Mouse (Mus musculus) gastrocnemius, postnatal 10 days (tissue): ENCODE measurements at regions not wholly inside any gene's neighbourhood (a gene's known extent, or its start where the extent isn't known, plus 50 kb on each side); places are given as distances from the start of the nearest gene placed in this dataset.

ENCODE experiments used
- DNase-seq: peaks from one replicate; pipeline ENCODE4 v3.0.0; 2021; ENCODE audit warnings: mixed read lengths

DNA sequence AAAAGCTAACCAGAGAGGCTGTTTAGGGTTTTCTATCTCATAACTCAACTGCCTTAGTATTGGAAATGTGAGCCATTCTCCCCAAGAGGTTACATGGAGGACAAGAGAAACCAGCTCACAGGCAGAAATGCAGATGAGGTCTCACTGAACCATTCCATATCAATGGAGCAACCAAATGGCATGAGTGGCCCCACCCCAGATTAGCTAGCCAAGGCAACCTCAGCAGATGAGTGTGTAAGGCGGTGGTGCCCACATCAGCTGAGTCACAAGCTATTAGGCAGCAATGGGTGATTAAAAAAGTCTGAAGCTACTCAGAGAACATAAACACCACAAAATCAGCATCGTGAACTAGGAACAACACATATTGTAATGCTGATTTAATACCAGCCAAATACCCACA, 133.2 kb downstream of the Lpin1 start:
- DNase-seq: no peak

DNA sequence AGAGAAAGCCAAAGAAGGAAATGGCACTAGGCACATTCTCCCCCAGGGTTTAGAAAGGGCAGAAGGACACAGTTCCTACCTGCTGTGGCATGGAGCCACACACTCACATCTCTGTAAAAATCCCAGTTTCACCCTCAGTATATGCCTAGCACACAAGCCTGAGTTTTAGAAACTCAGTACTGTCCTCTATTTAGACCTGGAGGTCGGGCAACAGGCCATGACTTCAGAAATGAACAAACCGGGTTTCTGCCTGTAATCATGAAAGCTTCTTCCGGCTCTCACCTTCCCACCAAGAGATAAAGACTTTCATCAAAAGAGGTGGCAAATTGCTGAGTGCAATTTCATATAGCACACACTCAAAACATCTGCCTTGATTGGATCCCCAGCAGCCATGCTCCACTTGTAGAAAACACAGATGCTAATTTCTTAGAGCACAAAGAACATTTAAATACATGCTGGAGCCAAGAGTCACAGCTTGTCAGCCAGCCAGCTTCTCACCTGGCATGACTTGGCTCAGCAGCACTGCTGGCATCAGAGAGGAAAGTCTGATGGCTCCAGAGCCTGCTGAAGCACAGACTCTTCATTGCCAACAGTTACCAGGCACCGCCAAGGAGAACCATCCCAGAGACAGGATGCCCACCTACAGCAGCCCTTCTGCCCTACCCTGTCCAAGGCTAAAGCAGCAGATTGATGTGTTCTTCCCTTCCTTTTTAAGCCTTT, 136.2 kb downstream of the Lpin1 start:
- DNase-seq: no peak

DNA sequence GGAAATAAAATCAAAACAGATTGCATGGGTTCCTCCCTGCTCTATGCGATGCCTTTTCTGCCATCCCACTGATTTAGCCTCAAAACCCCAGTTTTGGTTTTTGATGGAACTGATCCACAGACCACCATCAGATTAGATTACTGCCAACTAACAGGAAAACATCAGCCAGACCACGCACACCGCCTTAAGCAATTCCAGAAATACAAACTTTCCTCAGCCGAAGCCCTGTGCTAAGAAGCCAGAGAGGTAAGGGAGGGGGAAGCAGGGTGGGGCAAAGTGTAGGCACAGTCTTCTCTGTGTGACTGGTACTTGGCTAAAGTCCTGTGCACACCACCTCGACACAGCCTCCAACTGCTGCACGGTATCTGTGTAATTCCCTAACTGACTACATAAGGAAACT, 153.3 kb downstream of the Lpin1 start:
- DNase-seq: no peak

DNA sequence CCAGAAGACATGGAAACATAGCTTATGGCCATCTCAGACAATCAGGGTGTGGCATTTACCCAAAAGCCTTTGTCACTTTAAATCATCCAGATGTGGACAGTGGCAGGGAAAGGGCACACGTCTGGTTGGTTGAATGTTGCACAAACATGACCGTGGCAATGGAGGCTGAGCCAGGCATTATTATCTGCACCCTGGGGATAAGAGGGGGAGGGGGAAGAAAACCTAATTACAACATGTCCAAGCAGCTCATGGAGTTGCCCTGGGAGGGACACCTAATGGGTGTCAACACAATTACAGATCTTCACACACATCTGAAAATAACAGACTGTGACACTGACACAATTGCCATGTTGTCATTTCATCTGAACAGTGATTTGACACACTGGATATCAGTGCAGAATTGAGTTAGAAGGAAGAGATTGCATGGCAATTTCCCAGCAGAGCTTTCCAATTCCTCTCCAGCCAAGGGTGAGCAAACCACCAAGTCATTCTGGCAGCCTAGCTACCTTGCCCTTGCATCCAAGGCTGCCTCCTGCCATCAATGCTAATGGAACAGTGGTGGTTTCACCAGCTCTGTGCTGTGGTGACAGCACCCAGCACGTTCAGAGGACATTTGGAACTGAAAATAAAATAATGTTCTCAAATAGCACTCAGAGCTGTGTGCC, 159.9 kb downstream of the Lpin1 start:
- no peak for DNase-seq

DNA sequence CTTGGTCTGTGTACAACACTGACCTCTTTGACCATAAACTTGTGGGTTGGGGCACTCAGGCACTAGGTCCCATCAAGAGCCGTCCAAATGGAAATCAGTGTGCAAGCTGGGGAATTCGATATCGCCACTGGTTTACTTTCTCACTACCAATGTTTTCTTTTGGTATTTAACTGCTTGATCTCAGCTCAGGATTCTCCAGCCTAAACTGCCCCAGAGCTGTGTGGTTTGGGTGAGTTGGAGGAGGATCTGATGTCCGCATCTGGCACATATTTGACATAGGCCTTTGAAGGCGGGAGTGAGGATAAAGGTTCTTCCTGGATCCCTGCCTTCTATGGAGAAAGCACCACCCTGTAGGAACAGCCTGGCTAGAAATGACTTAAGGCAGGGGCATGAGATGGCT, 172.0 kb downstream of the Lpin1 start:
- no peak for DNase-seq

DNA sequence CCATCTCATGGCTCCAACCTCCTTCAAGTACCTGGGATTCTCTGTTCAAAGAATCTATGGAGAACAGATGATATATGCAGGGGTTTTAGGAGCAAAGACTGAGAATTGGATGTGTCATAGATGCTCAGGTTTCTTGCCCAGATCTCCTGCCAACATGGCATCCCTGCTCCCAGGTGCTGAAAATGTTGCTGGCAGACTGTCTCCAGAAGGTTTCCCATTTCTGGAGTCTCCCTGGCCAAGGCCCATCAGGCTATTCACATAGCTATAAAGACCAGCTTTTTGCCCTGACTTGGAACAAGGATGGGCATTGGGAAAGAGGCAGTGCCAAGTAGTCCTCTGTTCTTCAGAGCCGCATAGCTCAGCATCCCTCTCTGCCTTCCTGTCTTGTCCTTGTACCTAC, 173.8 kb downstream of the Lpin1 start:
- DNase-seq: no peak

DNA sequence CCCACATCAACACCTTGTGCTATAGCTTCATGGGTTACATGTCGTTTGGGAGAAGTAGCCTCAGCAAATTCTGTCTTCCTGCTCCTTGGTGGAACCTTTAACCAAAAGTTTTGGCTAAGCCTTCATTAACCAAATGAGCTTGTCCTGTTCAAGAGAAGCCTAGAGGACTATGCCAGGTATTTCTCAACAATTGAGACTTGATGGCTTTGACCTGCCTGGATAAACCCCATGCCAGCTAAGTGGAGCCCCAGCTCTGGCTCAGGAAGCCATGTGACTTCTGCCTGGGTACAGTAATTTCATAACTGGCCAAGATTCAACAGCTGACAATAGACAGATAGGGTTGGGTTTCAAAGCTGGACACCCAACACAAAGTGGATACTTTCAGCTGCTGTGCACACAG, 174.5 kb downstream of the Lpin1 start:
- no peak for DNase-seq

DNA sequence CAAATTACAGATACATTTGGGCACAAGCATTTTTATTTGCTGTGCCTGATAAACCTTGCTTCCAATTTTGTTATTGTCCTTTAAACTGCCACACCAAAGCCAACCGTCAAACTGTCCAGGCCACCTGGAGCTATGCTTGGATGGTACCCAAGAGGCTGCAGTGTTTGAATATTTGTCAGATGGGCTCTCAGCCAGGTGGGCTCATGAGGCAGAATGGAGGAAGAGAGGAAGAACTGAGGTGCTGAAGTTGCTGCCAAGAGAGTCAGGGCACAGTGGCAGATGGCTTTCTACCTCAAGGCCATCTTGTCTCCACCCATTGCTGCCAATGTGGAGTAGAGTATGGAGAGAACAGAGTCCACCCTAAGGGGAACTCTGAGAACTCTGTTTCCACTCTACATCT, 176.0 kb downstream of the Lpin1 start:
- DNase-seq: no peak

DNA sequence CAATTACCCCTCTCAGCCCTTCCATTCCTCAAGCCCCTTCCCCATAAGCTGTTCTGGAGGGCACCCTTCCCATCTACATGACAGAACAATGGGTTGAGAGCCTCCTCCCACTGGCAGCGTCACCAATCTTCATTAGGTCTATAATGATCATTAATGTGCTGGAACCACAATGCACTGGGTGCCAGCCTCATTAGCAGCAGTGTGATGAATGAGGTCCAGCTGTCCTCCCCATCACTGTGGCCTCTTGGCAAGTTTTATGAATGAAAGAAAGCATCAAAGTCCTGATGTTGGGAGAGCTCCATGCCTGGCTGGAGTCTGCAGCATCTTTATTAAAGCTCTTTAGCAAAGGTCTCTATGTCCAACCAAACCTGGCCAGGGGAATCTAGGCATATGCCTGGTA, 176.5 kb downstream of the Lpin1 start:
- DNase-seq: no peak

DNA sequence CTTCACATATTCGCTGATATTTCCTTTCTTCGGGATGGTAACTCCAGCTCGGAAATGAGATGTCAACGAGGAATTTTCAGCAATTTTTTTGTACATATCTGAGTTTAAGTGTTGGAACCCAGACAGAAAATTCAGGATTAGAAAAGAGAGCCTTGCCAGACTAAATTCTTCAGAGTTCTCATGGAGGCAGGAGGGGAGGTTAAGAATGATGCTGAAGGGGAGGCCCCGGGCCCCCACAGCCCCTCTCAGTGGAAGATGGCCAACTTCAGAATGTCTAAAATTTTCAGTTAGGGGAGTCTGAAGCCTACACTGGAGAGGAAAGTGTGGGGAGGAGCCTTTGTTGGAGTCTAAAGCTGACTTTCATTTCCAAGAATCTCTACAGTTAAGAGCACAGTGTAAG, 184.8 kb downstream of the Lpin1 start:
- no peak for DNase-seq

DNA sequence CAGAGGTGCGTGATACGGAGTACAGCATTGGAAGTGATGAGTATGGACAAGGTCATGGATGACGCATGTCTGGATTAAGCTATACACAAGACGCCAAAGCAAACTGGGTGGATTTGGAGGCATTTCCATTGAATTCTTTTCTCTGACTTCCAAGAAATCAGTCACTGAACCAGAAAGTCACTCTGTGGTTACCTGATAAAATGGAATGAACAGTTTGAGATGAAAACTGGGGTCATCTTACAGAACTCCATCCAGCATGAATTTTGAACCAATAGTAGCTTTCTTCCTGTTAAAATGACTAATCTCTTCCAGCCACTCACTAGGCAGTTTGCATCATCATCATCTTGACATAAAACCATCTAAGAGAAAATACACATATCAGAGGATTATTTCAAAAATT, 186.2 kb downstream of the Lpin1 start:
- DNase-seq: no peak

DNA sequence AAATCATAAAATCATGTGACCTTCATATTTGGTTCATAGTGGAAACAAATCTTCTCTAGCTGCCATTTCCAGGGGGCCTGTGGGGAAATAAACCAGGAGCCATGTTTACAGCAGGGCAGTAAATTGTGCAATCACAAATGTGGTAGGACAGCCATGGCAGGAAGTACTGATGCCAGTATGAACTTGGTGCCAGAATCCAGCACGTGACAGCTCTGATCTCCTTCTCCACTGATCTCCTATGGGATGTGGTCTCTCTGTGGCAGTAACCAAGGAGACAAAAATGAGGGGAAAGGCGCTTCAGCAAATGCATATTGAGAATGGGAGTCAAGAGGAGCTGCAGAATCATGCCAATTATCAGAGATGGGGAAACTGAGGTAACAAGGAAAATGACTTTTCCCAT, 215.0 kb downstream of the Lpin1 start:
- DNase-seq: no peak

DNA sequence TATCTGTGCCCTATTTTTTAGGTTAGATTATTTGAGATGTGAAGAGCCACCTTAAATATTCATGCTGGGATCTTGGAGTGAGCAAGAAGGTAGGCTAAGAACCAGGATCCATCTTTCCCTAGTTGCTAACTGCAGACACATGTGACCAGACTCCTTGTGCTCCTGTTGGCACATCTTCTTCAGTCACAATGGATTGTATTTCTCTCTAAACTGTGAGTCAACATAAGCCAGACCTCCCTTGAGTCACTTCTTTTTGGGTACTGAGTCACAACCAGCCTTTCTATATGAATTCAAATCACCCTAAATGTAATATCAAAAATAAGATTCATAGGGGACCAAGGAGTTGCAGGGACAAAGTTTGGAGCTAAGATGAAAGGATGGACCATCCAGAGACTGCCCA, 217.9 kb downstream of the Lpin1 start:
- DNase-seq: no peak

DNA sequence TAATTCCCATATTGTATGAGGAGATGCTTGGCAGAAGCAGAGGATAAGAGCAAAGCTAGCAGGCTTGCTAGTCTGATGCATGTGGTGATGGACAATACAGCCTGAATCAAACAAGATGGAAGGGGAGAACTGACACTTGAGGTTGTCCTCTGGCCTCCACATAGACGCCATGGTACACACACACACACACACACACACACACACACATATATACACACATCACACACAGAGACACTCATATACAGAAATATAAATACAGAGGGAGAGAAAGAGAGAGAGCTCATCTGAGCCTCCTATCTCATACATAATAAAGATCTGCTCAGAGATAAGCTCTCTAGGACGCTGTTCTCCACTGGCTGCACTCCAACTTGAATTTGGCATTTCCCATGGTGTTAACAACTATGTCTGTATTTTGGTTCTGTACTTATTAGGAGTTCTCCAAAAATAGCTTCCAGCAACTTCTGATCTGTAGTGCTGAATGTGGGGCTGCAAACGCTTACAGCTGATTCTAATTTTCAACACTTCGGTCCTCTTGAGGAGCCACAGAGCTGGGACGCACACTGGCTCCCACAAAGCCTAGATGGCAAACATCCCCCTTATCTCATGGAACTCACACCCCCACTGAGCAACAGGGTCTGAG, 219.0 kb downstream of the Lpin1 start:
- no peak for DNase-seq

DNA sequence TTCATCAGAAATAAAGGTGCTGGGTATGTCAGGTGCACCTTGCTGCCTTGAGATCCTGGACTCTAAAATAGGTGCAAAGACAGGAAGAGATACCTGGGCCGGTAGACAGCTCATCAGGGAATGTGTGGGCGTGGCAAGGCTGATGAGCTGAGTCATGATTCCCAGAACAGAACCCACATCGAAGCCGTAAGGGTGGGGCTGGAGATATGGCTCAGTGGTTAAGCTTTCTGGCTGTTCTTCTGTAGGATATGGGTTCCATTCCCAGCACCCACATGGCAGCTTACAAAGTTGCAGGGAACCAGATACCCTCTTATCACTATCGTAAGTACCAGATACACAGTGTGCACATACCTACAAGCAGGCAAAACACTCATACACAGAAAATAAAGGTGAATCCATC, 219.6 kb downstream of the Lpin1 start:
- DNase-seq: no peak

DNA sequence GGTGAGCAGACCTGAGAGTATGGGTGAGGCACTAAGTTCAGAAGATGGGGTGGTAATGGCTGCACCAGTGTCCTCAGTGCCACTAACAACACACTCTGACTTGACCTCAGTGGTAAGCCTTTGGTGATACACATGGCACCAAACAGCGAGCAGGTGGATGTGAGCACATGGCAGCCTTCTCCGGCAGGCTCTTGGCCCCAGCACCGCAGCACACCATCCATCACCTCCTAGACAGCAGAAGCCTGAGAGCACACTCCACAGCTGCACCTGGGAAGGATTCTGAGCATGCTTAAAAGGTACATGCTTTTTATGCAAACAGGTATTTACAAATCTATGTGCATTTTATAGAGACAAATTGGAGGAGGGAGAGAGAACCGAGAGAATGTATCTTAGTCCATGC, 223.7 kb downstream of the Lpin1 start:
- no peak for DNase-seq

DNA sequence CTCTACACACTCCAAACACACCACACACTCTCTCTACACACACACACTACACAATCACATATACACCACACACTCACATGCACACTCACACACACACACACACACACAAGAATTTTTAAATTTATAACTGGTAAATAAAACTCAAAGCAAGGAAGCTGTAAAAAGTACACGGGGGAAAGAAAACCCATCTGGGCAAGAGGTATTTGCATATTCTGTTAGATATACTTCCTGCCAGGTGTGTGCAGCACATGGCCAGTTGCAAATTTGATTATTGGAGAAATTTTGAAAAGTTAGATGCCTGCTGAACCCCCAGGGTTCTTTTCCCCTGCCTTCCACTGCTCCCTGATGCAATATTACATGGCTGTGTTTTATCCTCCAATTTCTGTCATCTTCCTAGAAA, 226.4 kb downstream of the Lpin1 start:
- DNase-seq: no peak

DNA sequence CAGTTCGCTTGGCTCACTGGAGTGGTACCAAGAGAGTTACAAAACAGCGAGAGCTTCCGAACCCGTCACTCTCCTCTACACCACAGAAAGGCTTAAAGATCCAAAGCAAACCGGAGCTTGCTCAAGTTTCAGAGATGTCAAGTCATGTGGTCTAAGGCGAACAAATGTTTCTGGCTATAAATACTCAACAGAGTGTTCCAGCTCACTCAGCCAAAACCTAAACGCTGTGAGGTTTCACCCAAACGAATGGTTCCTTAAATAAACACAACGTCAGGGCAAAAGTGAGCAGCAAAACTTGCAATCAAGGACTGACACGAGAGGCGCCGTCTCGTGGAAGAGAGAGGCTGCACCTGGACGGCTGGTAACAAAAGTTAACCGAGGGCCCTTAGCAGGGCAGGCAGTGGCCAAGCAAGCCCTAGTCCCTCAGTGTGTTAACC, 227.2 kb downstream of the Lpin1 start:
- no peak for DNase-seq

DNA sequence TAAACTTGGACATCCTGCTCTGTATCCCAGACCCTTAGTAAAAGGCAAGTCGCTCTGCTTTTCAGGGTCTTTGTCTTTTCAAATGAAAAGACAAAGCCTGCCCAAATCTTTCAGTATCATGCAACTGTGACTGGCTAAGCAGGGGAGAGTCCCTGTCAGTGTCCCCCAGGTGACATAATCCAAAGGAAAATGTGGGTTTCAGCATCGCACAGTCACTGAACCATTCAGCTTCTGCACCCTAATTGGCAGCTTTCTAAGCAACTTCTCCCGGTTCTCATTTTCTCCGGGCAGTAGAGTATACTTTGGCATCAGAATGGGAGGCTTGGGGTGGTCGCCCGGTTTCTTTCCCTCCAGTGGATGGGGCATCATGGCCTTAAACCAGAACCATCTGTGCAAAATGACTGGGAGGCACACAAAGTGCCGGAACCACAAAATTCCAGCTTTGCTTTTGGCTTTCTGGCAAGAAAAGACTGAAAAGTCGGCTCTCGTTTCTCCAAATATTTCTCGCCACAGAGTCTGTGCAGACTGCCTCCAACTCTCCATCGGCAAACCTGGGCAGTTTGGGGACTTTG, 228.3 kb downstream of the Lpin1 start:
- no peak for DNase-seq

DNA sequence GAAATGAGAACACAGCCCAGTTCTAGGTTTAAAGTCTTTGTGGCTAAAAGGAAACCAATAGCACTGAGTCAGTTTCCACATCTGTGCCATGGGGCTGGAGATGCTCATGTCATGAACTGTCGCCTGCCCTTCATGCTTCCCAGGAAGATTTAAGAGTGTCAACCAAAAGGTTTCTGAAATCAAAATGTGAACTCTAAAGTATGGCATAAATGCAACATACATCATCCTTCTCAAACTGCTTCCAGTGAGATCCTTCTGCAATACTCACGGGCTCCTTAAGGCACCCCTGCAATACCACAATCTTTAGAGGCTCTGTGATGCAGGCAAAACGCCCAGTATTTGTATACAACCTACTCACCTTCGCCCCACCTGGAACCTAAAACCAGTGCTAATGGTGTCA, 229.7 kb downstream of the Lpin1 start:
- no peak for DNase-seq

DNA sequence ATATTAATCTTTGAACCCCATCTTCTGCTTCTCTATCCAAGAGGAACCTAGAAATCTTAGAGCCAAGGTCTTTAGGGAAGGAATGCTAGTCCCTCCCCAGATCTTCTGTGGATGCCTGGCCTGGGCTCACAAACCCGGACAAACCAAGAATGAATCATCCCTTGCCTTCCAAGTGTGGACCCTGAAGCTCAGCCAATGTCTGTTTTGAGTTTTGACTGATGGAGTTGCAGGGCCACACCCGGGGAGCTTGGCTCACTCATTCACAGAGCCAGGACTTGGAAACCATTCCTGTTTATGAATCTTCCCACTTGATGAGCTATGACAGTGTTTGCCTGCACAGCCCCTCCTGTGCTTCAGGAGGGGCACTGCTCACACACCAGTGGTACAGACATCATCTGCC, 230.4 kb downstream of the Lpin1 start:
- DNase-seq: no peak

DNA sequence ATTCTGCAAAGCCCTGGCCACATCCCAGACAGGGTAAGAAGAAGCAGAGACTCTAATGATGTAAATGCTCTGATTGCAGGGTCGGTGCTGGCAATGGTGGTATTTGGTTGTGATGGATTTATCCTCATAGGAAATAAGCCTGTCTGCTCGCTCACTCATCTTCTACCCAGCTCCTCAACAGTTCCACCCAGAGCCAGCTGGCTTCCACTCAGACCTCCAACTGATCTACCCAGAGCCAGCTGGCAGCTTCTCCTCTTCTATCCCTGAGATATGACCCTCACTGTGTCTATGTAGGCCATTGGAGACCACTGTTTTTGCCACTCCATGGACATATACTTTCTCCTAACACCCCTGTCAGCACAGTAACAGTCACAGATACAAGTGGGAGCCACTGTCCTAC, 231.4 kb downstream of the Lpin1 start:
- no peak for DNase-seq

DNA sequence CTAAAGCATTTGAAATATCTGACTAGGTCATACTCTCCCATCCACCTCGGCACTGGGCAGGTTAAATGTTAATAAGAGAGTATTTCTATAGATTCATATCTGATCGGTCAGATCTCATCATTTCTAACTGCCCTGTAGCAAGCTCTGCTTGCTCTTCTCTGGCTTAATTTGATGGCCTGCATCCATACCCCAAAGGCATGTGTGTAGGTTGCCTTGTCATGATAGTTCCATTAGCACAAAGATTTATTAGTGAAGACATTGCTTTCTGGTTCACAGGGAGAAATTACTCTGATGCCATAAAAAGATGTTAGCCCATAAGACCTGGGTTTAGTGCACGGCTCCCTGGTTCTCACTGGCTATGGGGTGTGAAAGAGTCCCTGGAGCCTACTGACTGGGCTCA, 232.3 kb downstream of the Lpin1 start:
- DNase-seq: no peak
